Mouse (Mus musculus): ENCODE results near the gene Samd4b.

The Samd4b gene

GRCm38 (mm10) chr7:28560856-28561255 is 37.1 kb downstream of the Samd4b start:
- ChIA-PET CTCF (interaction anchor here in 2 of 4 experiments (0.5 to 1.4 kb wide), 4 partner anchors 40 to 673 kb away, joined by 3 to 12 read pairs (median 3); no protein-coding TSS in a partner anchor), POLR2A (interaction anchor here in 2 of 4 experiments (0.7 to 8.0 kb wide), 12 partner anchors 8 to 37 kb away, joined by 3 to 51 read pairs (median 4); partner anchors contain the start of genes Pak4 (in 2 of the 2) and Samd4b (in 2 of the 2))

GRCm38 (mm10) chr7:28558486-28558885 is 39.5 kb downstream of the Samd4b start:
- ChIA-PET CTCF (interaction anchor here in 1 of 4 experiments (0.6 to 0.7 kb wide), 2 partner anchors 435 to 1321 kb away, joined by 3 to 6 read pairs; no protein-coding TSS in a partner anchor), POLR2A (interaction anchor here in 2 of 4 experiments (0.7 to 8.0 kb wide), 6 partner anchors 13 to 121 kb away, joined by 3 to 51 read pairs (median 15); partner anchors contain the start of genes Gmfg (in 1 of the 2), Nccrp1 (in 1 of the 2), Pak4 (in 1 of the 2) and Samd4b (in 1 of the 2))

GRCm38 (mm10) chr7:28557708-28558107 is 40.2 kb downstream of the Samd4b start:
- ChIA-PET CTCF (interaction anchor here in 1 of 4 experiments (0.8 kb wide), 1 partner anchor 13 kb away, joined by 3 read pairs; no protein-coding TSS in a partner anchor), POLR2A (interaction anchor here in 3 of 4 experiments (0.6 to 8.0 kb wide), 16 partner anchors 8 to 1721 kb away, joined by 3 to 51 read pairs (median 6); partner anchors contain the start of genes Gmfg (in 1 of the 3), Med29 (in 1 of the 3), Nccrp1 (in 1 of the 3) and Paf1 (in 1 of the 3))

- ChIA-PET POLR2A (interaction anchor here in 3 of 4 experiments (0.6 to 8.0 kb wide), 19 partner anchors 9 to 590 kb away, joined by 3 to 51 read pairs (median 4); partner anchors contain the start of genes Nccrp1 (in 2 of the 3), Med29 (in 1 of the 3) and Paf1 (in 1 of the 3)), CTCF (interaction anchor here in 2 of 4 experiments (0.8 to 2.1 kb wide), 2 partner anchors 12 to 14 kb away, joined by 3 to 6 read pairs; no protein-coding TSS in a partner anchor)
Observed at GRCm38 (mm10) chr7:28557069-28557468, 40.9 kb downstream of the Samd4b start.

- ChIA-PET POLR2A (interaction anchor here (0.6 to 8.0 kb wide), 18 partner anchors 9 to 591 kb away, joined by 3 to 51 read pairs (median 5); partner anchors contain the start of genes Med29 (in 2 of the 4), Nccrp1 (in 2 of the 4) and Paf1 (in 2 of the 4)), CTCF (interaction anchor here in 2 of 4 experiments (0.7 to 2.1 kb wide), 2 partner anchors 13 to 24 kb away, joined by 3 to 6 read pairs; no protein-coding TSS in a partner anchor)
Observed at GRCm38 (mm10) chr7:28555939-28556535, 41.9 kb downstream of the Samd4b start.

GRCm38 (mm10) chr7:28553076-28553475 is 44.9 kb downstream of the Samd4b start:
- POLR2A ChIA-PET: interaction anchor here in 2 of 4 experiments (1.2 to 2.3 kb wide), 3 partner anchors 20 to 45 kb away, joined by 3 to 8 read pairs (median 4); partner anchors contain the start of genes Pak4 (in 1 of the 2) and Samd4b (in 1 of the 2)
- CTCF ChIA-PET: interaction anchor here in 2 of 4 experiments (0.9 to 1.0 kb wide), 2 partner anchors 15 to 25 kb away, joined by 3 to 5 read pairs; no protein-coding TSS in a partner anchor

GRCm38 (mm10) chr7:28547628-28548027 is 50.3 kb downstream of the Samd4b start:
- POLR2A ChIA-PET: interaction anchor here in 3 of 4 experiments (0.5 to 3.6 kb wide), 12 partner anchors 9 to 188 kb away, joined by 3 to 25 read pairs (median 4); partner anchors contain the start of genes Pak4 (in 1 of the 3) and Samd4b (in 1 of the 3)

GRCm38 (mm10) chr7:28547154-28547553 is 50.8 kb downstream of the Samd4b start, which contains the start of gene Nccrp1:
TSS of gene Nccrp1 (minus strand) at chr7:28547254.
- ChIA-PET POLR2A (interaction anchor here in 3 of 4 experiments (0.8 to 3.6 kb wide), 8 partner anchors 9 to 186 kb away, joined by 3 to 25 read pairs (median 4); no protein-coding TSS in a partner anchor), CTCF (interaction anchor here in 3 of 4 experiments (1.1 to 1.9 kb wide), 4 partner anchors 19 kb away, joined by 3 to 7 read pairs (median 4); no protein-coding TSS in a partner anchor)

More at GRCm38 (mm10) chr7:28547628-28548027, 50.3 kb downstream of the Samd4b start:
- CTCF ChIA-PET: interaction anchor here (0.7 to 1.9 kb wide), 5 partner anchors 19 to 101 kb away, joined by 3 to 7 read pairs (median 5); no protein-coding TSS in a partner anchor

GRCm38 (mm10) chr7:28546649-28547048 is 51.3 kb downstream of the Samd4b start:
- ChIA-PET CTCF (interaction anchor here in 2 of 4 experiments (0.8 to 1.8 kb wide), 3 partner anchors 18 to 34 kb away, joined by 3 to 7 read pairs (median 4); no protein-coding TSS in a partner anchor), POLR2A (interaction anchor here in 3 of 4 experiments (0.8 to 3.6 kb wide), 5 partner anchors 10 to 186 kb away, joined by 3 to 25 read pairs (median 5); no protein-coding TSS in a partner anchor)

- CTCF ChIA-PET: interaction anchor here in 3 of 4 experiments (0.6 to 2.3 kb wide), 7 partner anchors 17 to 234 kb away, joined by 3 to 7 read pairs (median 3); no protein-coding TSS in a partner anchor
- POLR2A ChIA-PET: interaction anchor here in 2 of 4 experiments (0.6 to 3.6 kb wide), 11 partner anchors 10 to 220 kb away, joined by 3 to 25 read pairs (median 4); partner anchors contain the start of genes Med29 (in 1 of the 2), Paf1 (in 1 of the 2) and Sirt2 (in 1 of the 2)
Observed at GRCm38 (mm10) chr7:28545891-28546210, 52.1 kb downstream of the Samd4b start.

GRCm38 (mm10) chr7:28545048-28545890 is 52.7 kb downstream of the Samd4b start:
- CTCF ChIA-PET: interaction anchor here in 3 of 4 experiments (0.6 to 2.3 kb wide), 8 partner anchors 16 to 235 kb away, joined by 3 to 10 read pairs (median 3); no protein-coding TSS in a partner anchor
- POLR2A ChIA-PET: interaction anchor here in 3 of 4 experiments (0.5 to 3.6 kb wide), 29 partner anchors 9 to 399 kb away, joined by 3 to 25 read pairs (median 4); partner anchors contain the start of genes Med29 (in 2 of the 3), Paf1 (in 2 of the 3), Rps16 (in 2 of the 3) and Fbxo17 (in 1 of the 3)

- ChIA-PET CTCF (interaction anchor here in 3 of 4 experiments (0.6 to 2.3 kb wide), 5 partner anchors 16 to 201 kb away, joined by 3 to 10 read pairs (median 3); no protein-coding TSS in a partner anchor), POLR2A (interaction anchor here in 3 of 4 experiments (0.7 to 3.6 kb wide), 11 partner anchors 12 to 908 kb away, joined by 3 to 25 read pairs (median 4); partner anchors contain the start of genes Fbxo17 (in 1 of the 3), Med29 (in 1 of the 3), Paf1 (in 1 of the 3) and Rps16 (in 1 of the 3))
Observed at GRCm38 (mm10) chr7:28544051-28544601, 53.8 kb downstream of the Samd4b start.

- ChIA-PET CTCF (interaction anchor here in 2 of 4 experiments (1.4 to 1.7 kb wide), 2 partner anchors 12 kb away, joined by 4 to 6 read pairs; no protein-coding TSS in a partner anchor), POLR2A (interaction anchor here in 2 of 4 experiments (1.0 to 1.7 kb wide), 3 partner anchors 8 to 15 kb away, joined by 3 read pairs; no protein-coding TSS in a partner anchor)
Observed at GRCm38 (mm10) chr7:28540526-28540925, 57.4 kb downstream of the Samd4b start, which contains the start of gene Sycn. TSS of gene Sycn (plus strand) at chr7:28540885.

- CTCF ChIA-PET: interaction anchor here in 1 of 4 experiments (0.6 kb wide), 1 partner anchor 241 kb away, joined by 6 read pairs; no protein-coding TSS in a partner anchor
- POLR2A ChIA-PET: interaction anchor here in 2 of 4 experiments (0.6 to 1.4 kb wide), 5 partner anchors 17 to 1309 kb away, joined by 3 to 6 read pairs (median 3); no protein-coding TSS in a partner anchor
Observed at GRCm38 (mm10) chr7:28538886-28539285, 59.1 kb downstream of the Samd4b start.

- ChIA-PET POLR2A (interaction anchor here in 2 of 4 experiments (0.7 to 1.8 kb wide), 3 partner anchors 20 to 44 kb away, joined by 3 to 8 read pairs (median 4); no protein-coding TSS in a partner anchor), CTCF (interaction anchor here in 3 of 4 experiments (0.6 to 1.1 kb wide), 4 partner anchors 25 to 95 kb away, joined by 3 to 4 read pairs (median 3); partner anchors contain the start of gene Gmfg (in 1 of the 3))
Observed at GRCm38 (mm10) chr7:28532005-28532404, 65.9 kb downstream of the Samd4b start.
